Mouse (Mus musculus) heart, embryonic 11.5 days (tissue): ENCODE measurements at regions not wholly inside any gene's neighbourhood (a gene's known extent, or its start where the extent isn't known, plus 50 kb on each side); places are given as distances from the start of the nearest gene placed in this dataset.

Experiments used
- ATAC-seq: fragments of 200-750 bp; cut with Nextera tagmentation; replicated peaks from 2 replicates; pipeline ENCODE4 v1.8.0; 2017; ENCODE audit warnings: moderate library complexity; ENCODE audit not compliant: insufficient number of reproducible peaks, low FRiP score, low TSS enrichment
- H3K27ac ChIP-seq: fragments of 300-500 bp; sonication (generic); 2 replicates; pipeline ENCODE4 v1.5.1; 2014; ENCODE audit warnings: mild to moderate bottlenecking, low read depth, low read length
- H3K27me3 ChIP-seq: fragments of 300-500 bp; sonication (generic); 2 replicates; pipeline ENCODE4 v1.6.1; 2014; ENCODE audit warnings: mild to moderate bottlenecking, low read length, mixed read lengths; ENCODE audit not compliant: control insufficient read depth, insufficient read depth
- H3K36me3 ChIP-seq: fragments of 300-500 bp; sonication (generic); 2 replicates; pipeline ENCODE4 v1.6.1; 2014; ENCODE audit warnings: mild to moderate bottlenecking, low read length, moderate library complexity, mixed read lengths; ENCODE audit not compliant: control insufficient read depth, insufficient read depth
- H3K4me1 ChIP-seq: fragments of 300-500 bp; sonication (generic); 2 replicates; pipeline ENCODE4 v1.6.1; 2014; ENCODE audit warnings: low read length; ENCODE audit not compliant: control insufficient read depth, insufficient read depth
- H3K4me2 ChIP-seq: fragments of 300-500 bp; sonication (generic); 2 replicates; pipeline ENCODE4 v1.6.1; 2014; ENCODE audit warnings: mild to moderate bottlenecking, moderate library complexity
- H3K4me3 ChIP-seq: fragments of 300-500 bp; sonication (generic); 2 replicates; pipeline ENCODE4 v1.5.1; 2014; ENCODE audit warnings: low read depth, low read length
- H3K9ac ChIP-seq: fragments of 300-500 bp; sonication (generic); 2 replicates; pipeline ENCODE4 v1.6.1; 2014; ENCODE audit warnings: mild to moderate bottlenecking, low read depth, low read length, moderate library complexity
- H3K9me3 ChIP-seq: fragments of 300-500 bp; sonication (generic); replicated peaks from 2 replicates; pipeline ENCODE4 v1.6.1; 2016; ENCODE audit warnings: low read length; ENCODE audit not compliant: control insufficient read depth
- WGBS: fragments of 180-500 bp; shearing (Covaris S2); extraction: QIAGEN DNeasy Blood & Tissue Kit; methylation state at CpG from one replicate; pipeline ENCODE4 v1.1.7; 2014; ENCODE audit not compliant: insufficient replicate concordance; 5-methylcytosine and 5-hydroxymethylcytosine counted together

DNA sequence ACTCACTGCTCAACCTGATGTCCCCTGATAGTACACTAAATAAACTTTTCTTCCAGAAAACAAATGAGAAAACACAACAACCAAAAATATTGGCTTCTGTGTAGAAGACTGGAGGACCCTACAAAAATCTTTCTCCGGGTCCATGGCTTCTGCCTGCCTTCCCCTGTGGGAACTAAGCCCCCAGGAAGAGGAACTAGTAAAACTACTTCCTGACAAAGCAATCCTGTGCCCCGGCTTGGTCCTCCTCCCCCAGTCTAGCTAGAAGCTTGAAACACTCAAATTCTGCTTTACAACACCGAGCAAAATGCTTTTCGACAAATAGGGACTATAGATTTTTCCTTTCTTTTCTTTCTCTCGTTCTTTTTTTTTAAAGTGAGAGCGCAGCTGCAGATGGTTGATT, 51.3 kb upstream of the Mki67 start:
- H3K27ac ChIP-seq: no peak overlapping the region
- no peaks in the 10 kb centered on the region for H3K27me3 ChIP-seq
- WGBS: 73% methylated on average over 6 of the region's 6 CpGs
- ATAC-seq: no peak
- H3K4me2 ChIP-seq: no peak overlapping the region
- H3K9ac ChIP-seq: no peak overlapping the region
- no peaks in the 10 kb centered on the region for H3K4me1 ChIP-seq
- H3K9me3 ChIP-seq: no peaks in the 10 kb centered on the region
- no peak overlapping the region for H3K4me3 ChIP-seq
- no peaks in the 10 kb centered on the region for H3K36me3 ChIP-seq

DNA sequence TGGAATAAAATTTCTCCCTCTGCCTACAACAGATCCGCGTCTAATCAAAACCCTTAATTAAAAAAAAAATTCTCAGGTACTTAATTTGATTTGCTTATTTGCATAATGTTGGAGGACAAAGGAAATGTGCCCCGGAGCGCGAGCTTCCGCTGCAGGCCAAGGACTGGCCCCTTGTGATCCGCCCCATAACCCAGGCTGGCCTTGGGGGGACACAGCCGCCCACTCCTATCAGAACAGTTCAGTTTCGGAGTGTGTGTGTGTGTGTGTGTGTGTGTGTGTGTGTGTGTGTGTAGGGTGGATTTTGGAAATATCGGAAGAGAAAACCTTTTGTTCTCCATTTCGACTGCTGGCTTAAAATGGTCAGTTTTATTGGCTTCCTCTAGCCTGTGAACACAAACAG, 51.9 kb upstream of the Mki67 start:
- H3K4me1 ChIP-seq: no peaks in the 10 kb centered on the region
- no peaks in the 10 kb centered on the region for H3K27me3 ChIP-seq
- H3K9ac ChIP-seq: no peak overlapping the region
- no peak for ATAC-seq
- no peaks in the 10 kb centered on the region for H3K9me3 ChIP-seq
- no peak overlapping the region for H3K4me2 ChIP-seq
- no peak overlapping the region for H3K27ac ChIP-seq
- H3K36me3 ChIP-seq: no peaks in the 10 kb centered on the region
- 88% methylated on average over 11 of the region's 11 CpGs for WGBS
- H3K4me3 ChIP-seq: no peak overlapping the region

DNA sequence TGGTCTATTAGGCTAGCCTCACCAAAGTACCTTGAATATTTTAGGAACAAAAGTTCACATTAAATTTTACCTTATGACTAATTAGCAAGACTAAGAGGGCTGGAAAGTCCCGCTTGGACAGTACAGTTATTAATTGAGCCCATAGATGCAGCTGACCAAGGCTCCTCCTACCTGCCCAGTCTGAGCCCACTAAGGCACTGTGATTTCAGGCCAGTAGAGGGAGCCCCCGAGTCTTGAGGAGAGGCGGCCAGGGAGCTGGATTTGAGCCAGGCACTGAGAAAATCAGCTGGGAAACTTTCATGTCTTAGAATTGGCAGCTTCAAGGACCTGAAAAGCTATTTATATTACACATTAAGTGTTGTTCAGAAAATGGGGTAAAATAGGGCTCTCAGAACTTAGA, 52.4 kb upstream of the Mki67 start:
- Histone ChIP-seq H3K4me3 (no peak overlapping the region), H3K4me2 (no peak overlapping the region), H3K9ac (no peak overlapping the region), H3K27me3 (no peaks in the 10 kb centered on the region), H3K9me3 (no peaks in the 10 kb centered on the region), H3K4me1 (no peaks in the 10 kb centered on the region), H3K27ac (no peak overlapping the region), H3K36me3 (no peaks in the 10 kb centered on the region)
- ATAC-seq: no peak
- 6% methylated on average over 3 of the region's 3 CpGs for WGBS

DNA sequence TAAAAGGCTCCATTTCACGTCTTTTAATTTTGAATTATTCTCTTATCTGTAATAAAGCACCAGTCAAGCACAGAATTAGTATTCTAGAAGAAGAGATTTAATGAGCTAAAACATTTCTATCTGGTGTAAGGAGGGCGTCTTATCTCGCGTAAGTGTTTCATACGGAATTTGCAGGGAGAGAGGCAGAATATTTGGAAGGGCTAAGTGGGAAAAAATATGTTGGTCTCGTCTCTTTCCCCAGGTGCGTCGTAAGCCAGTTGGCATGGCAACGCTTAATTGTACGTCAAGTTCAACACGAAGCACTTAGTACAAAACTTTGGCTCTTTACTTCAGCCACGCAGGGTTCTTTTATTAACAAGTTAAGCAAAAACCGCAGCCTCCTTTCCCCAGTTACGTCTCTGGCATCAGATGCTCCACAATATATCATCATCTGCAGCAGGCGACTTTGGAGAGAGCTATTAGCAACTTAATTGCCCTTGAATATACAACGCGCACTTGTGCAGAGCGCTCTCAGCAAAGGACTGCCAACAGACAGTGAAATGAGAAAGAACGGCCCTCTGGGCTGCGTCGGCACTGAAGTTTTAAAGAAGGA, 53.0 kb upstream of the Mki67 start:
- H3K4me3 ChIP-seq: no peak overlapping the region
- no peak overlapping the region for H3K4me2 ChIP-seq
- no peak overlapping the region for H3K27ac ChIP-seq
- H3K36me3 ChIP-seq: no peaks in the 10 kb centered on the region
- H3K9ac ChIP-seq: no peak overlapping the region
- no peak for ATAC-seq
- H3K4me1 ChIP-seq: no peaks in the 10 kb centered on the region
- no peaks in the 10 kb centered on the region for H3K9me3 ChIP-seq
- 76% methylated on average over 21 of the region's 21 CpGs for WGBS
- no peaks in the 10 kb centered on the region for H3K27me3 ChIP-seq

DNA sequence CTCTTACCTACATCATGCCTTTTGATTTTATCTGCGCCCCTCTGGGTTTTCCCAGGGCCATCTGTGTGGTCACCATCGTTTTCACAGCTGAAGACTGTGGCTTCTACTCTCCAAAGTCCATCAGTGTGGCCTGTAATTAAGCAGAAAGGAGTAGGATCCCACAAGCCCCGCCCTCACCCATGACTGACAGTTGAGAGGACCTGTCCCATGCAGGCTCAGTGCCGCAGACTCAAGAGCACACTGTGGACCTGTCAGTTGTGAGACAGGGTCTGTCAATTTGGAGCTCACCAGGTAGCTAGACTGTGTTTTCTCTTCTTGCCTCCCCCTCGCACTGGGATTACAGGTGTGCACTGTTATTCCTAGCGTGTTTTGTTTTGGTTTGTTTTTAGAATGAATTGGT, 53.9 kb upstream of the Mki67 start:
- Histone ChIP-seq H3K4me2 (no peak overlapping the region), H3K27me3 (no peaks in the 10 kb centered on the region), H3K4me1 (no peaks in the 10 kb centered on the region), H3K9ac (no peak overlapping the region), H3K27ac (no peak overlapping the region), H3K36me3 (no peaks in the 10 kb centered on the region), H3K9me3 (no peaks in the 10 kb centered on the region), H3K4me3 (no peak overlapping the region)
- 60% methylated on average over 6 of the region's 6 CpGs for WGBS
- ATAC-seq: no peak

DNA sequence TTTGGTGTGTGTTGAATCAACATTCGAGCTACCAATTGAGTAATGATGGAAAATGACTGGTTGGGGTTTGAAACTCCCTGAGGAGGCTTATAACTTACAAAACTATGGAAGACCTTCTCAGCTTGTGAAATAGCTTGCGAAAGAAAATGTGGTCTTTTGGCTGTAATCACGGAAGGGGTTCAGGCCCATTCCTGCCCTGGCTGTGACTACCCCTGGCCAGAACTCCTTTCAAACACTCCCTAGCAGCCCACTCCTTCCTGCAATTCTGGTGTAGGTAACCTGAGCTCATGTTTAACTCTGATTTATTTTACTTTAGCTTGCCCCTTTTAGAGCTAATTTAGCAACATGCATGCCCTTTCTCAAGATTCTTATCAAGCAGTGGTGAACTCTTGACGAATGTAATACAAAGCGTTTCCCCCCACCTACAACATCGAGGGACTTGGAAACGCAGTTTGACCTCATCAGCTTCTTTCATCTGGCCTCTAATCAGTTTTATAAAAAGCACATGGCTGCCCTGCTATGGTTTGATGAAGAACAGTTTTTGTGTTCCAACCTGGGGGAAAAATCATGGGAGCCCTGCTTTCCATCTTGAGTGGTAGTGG, 59.8 kb upstream of the Mki67 start:
- Histone ChIP-seq H3K4me2 (no peak overlapping the region), H3K27ac (no peak overlapping the region)

DNA sequence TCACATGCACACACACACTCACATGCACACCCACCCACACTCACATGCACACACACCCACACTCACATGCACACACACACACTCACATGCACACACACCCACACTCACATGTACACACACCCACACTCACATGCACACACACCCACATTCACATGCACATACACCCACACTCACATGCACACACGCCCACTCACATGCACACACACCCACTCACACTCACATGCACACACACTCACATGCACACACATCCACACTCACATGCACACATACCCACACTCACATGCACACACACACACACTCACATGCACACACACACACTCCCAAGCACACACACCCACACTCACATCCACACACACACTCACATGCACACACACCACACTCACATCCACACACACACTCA, 74.0 kb upstream of the Mki67 start:
- H3K4me3 ChIP-seq: no peak overlapping the region
- H3K27ac ChIP-seq: no peak overlapping the region
- whole genome bisulfite sequencing: 60% methylated on average over 1 of the region's 1 CpGs
- H3K36me3 ChIP-seq: no peaks in the 10 kb centered on the region
- no peak overlapping the region for H3K9ac ChIP-seq
- H3K4me1 ChIP-seq: no peaks in the 10 kb centered on the region
- H3K9me3 ChIP-seq: no peaks in the 10 kb centered on the region
- no peaks in the 10 kb centered on the region for H3K27me3 ChIP-seq
- ATAC-seq: no peak
- no peak overlapping the region for H3K4me2 ChIP-seq

More for the DNA sequence above, 59.8 kb upstream of the Mki67 start:
- Histone ChIP-seq H3K9ac (no peak overlapping the region), H3K9me3 (no peaks in the 10 kb centered on the region), H3K4me1 (no peaks in the 10 kb centered on the region), H3K36me3 (no peaks in the 10 kb centered on the region), H3K27me3 (no peaks in the 10 kb centered on the region), H3K4me3 (no peak overlapping the region)
- 56% methylated on average over 7 of the region's 7 CpGs for WGBS
- ATAC-seq: no peak

DNA sequence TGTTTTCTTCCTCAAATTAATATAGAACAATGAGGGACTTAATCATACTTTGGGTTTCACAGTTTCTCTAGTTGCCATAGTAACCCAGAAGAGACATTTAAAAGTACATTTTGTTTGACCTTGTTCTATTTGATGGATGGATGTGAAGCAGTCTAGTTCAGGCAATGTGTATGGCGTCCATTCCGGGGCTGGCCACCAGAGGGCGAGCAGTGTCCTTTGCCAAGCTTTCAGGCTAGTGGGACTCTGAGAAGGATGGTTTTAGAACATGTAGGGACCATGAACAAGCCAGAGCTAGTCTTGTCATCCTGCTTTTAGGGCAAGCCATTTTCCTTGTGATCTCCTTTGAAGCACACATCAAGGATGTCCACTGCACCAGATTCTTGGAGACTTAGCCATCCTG, 74.8 kb upstream of the Mki67 start:
- no peaks in the 10 kb centered on the region for H3K9me3 ChIP-seq
- H3K4me3 ChIP-seq: no peak overlapping the region
- no peak for ATAC-seq
- H3K27me3 ChIP-seq: no peaks in the 10 kb centered on the region
- no peaks in the 10 kb centered on the region for H3K4me1 ChIP-seq
- H3K36me3 ChIP-seq: no peaks in the 10 kb centered on the region
- H3K4me2 ChIP-seq: no peak overlapping the region
- 1% methylated on average over 3 of the region's 3 CpGs for WGBS
- H3K27ac ChIP-seq: no peak overlapping the region
- no peak overlapping the region for H3K9ac ChIP-seq

DNA sequence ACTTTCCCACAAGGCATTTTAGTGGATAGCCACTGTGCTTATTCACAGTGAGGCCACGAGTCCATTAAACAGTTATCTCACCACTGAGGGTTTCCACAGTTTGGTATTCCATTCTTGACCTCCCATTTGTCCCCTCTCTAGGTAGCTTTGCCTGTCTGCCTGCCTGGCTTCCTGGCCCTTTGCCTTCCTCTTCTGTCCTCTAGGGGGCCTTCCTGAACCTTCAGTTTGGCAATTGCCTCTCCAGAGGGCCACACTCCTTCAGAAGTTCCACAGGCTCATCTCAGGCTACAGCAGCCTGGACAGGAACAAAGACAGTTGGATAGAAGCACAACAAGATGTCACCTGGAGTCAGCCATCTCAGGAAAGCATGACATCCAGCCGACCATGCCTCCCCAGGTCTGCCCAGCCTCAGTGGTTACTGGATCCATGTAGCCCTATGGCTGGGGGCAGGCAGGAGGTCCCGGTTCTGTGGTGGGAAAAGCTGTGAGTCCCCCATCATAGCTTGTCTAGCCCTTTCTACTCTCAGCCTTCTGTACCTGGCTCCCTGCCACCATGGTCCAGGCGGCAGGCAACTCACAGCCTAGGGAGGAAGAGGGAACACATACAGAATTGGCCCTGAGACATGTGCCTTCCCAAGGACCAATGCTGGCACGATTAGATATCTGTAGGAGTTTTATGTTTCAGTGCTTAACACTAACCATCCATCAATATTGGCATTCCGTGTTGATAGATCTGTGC, 76.0 kb upstream of the Mki67 start:
- Histone ChIP-seq H3K27me3 (no peaks in the 10 kb centered on the region), H3K4me1 (no peaks in the 10 kb centered on the region), H3K36me3 (no peaks in the 10 kb centered on the region), H3K4me3 (no peak overlapping the region), H3K9me3 (no peaks in the 10 kb centered on the region), H3K27ac (no peak overlapping the region), H3K9ac (no peak overlapping the region), H3K4me2 (no peak overlapping the region)
- no peak for ATAC-seq
- WGBS: 70% methylated on average over 6 of the region's 6 CpGs
